Mouse (Mus musculus): ENCODE measurements around the gene Galp.
"Not testable (repeated sequence)": the region's sequence is repeated elsewhere in the genome, so short reads cannot be mapped to it uniquely, and the experiment has no call there.

Galp gene

GRCm38 (mm10) chr7:6174365-6174987 lies 22.4 kb upstream of the Galp start:
- not testable (repeated sequence) for DNase-seq (ENCODE audit: low spot score)

DNA sequence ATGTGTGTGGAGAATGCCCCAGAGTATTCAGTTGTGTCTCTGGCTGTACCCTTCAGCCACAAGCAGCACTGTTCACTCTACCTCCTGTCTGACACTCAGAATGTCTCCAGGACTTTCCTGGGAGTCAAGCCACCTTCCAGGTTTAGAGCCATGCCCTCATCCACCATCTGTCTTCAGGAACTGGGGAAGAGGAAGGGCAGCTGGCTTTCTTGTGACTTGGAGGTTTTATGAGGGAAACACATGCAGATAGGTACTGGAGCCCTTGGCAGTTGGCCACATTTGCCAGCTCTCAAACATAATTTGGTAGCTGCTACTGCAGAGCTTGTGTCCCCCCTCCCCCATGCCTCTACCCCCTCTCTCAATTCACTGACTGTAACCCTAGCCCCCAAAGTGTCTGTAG lies 17.9 kb upstream of the Galp start:
- DNase-seq (ENCODE audit: low spot score): no peak

GRCm38 (mm10) chr7:6182882-6183281 lies 14.0 kb upstream of the Galp start:
- DNase-seq (ENCODE audit: low spot score): no peak

DNA sequence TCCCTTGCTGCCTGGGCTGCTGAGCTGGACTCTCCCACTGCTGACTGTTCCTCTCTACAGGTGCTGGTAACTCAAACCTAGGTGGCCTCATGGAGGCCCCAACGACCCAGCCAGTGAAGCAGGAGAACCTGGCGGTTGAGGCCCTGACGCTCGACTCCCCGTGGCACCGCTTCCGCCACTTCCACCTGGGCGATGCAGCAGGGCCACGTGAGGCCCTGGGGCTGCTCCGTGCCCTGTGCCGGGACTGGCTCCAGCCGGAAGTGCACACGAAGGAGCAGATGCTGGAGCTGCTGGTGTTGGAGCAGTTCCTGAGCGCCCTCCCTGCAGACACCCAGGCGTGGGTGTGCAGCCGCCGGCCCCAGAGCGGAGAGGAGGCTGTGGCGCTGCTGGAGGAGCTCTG lies 13.1 kb upstream of the Galp start:
- DNase-seq (ENCODE audit: low spot score): no peak

DNA sequence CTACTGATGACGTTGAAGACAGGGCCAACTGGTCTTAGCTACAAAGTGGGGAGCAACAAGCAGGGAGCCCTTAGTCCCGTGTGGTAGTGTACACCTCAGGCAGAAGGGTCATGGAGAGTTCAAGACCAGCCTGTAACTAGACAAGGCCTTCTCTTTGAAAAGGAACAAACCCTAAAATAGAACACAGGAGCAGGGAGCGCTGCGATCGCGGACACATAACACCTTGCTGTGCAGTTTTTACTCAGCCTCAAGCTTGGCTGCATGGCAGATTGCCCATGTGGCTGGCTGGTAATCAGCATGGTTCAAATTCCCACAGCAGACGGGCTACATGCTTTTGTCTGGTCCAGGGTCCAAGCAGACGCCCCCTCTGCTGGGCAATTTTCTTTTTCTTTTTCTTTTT lies 12.4 kb upstream of the Galp start:
- no peak for DNase-seq (ENCODE audit: low spot score)

DNA sequence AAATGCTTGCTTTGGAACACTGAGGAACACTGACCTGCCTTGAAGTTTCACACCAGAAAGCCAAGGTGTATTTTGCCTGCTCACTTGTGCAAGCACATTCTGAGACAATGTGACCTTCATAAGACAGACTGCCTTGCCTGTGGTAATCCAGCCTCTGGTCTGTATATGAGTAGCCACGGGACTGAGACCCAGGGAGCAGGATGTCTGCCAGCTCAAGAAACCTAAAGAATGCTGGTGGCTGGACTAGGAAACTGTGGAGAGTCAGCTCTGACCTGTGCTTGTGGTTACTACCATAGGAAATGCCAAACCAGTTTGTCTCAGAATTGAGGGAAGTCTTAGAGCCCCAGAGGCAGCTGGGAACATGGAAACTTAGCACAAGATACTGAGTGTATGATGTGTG lies 11.5 kb upstream of the Galp start:
- no peak for DNase-seq (ENCODE audit: low spot score)

- DNase-seq (ENCODE audit: low spot score): no peak
Measured at GRCm38 (mm10) chr7:6186176-6186575, 10.7 kb upstream of the Galp start.

DNA sequence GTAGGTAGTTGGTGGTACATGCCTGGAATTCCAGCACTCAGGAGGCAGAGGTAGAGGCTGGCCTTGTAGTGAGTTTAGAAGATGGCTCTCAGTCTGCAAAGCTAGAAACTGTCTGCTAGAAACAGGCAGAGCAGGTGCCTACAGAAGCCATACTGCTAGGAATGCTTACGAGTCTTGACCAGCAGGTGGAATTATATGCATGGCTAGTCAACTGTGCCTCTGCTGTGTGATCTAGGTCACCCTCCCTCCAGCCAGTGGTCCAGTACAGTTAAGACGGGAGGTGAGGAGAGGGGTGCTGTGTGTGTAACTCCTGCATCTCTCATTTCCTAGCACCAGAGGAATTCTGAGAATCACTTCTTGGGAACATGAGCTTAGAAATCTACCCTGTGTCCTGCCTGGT lies 10.1 kb upstream of the Galp start:
- DNase-seq (ENCODE audit: low spot score): no peak

DNA sequence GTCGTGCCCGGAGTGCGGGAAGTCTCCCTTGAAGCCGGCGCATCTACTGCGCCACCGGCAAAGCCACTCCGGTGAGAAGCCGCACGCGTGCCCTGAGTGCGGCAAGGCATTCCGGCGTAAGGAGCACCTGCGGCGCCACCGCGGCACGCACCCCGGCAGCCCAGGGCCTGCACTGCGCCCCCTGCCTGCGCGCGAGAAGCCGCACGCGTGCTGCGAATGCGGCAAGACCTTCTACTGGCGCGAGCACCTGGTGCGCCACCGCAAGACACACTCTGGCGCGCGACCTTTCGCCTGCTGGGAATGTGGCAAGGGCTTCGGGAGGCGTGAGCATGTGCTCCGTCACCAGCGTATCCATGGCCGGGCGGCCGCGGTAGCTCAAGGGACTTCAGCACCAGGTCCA lies 7.3 kb upstream of the Galp start:
- DNase-seq (ENCODE audit: low spot score): no peak

GRCm38 (mm10) chr7:6191376-6191775 lies 5.5 kb upstream of the Galp start:
- no peak for DNase-seq (ENCODE audit: low spot score)

- peak; percentile 13 for DNase-seq (ENCODE audit: low spot score)
Measured at GRCm38 (mm10) chr7:6194129-6194528, 2.8 kb upstream of the Galp start.

- DNase-seq (ENCODE audit: low spot score): no peak
Measured at GRCm38 (mm10) chr7:6195777-6196176, 1.1 kb upstream of the Galp start.

DNA sequence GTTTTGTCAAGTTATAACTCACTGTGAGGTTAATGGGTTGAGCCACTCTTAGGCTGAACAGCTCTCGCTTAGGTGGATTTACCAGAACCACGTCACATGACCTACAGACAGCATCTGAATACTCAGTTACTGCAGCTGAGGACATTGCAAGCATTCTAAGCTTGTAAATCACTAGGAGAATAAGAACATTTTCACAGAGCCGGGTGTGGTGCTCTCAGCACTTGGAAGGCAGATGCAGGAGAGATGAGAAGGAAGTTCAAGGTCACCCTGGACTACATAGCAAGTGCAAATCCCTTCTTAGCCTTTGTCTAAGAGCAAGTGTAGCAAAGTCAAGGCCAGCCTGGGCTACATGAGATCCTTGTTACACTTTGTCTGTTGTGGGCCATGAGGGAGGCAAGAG lies 7.3 kb downstream of the Galp start:
- no peak for DNase-seq (ENCODE audit: low spot score)

DNA sequence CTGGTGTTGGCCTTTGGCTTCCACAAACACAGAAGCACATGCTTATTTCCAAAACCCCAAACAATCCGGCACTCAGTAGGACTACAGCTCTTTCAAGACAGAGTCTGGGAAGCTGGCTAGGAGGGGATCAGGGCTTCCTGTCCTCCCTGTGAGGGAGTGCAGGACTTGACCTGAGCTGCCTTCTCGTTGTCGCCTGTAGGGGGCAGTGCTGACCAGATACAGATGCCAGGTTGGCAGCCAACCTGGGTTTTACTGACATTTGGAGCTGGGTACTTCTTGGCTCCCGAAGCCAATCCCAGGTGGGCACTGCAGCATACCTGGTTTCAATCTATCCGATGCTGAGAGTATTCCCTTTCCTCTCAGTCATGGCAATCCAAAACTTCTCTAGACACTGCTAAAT lies 16.3 kb downstream of the Galp start:
- DNase-seq (ENCODE audit: low spot score): no peak

GRCm38 (mm10) chr7:6214691-6215090 lies 17.8 kb downstream of the Galp start:
- not testable (repeated sequence) for DNase-seq (ENCODE audit: low spot score)

DNA sequence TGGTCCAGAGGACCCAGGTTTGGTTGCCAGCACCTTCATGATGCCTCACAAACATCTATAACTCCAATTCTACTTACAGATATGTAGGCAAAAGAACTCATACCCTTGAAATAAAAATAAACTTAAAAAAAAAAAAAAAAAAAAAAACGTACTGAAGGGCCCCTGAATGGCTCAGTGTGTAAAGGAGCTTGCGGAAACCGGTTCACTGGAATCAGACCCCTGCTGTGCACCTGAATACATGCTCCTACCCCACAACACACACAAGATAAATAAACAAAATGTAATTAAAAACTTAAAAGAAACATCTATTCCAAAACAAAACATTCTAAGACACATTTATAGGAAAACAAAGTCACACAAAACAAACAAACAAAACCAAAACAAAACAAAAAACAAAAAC lies 23.3 kb downstream of the Galp start:
- no peak for DNase-seq (ENCODE audit: low spot score)

DNA sequence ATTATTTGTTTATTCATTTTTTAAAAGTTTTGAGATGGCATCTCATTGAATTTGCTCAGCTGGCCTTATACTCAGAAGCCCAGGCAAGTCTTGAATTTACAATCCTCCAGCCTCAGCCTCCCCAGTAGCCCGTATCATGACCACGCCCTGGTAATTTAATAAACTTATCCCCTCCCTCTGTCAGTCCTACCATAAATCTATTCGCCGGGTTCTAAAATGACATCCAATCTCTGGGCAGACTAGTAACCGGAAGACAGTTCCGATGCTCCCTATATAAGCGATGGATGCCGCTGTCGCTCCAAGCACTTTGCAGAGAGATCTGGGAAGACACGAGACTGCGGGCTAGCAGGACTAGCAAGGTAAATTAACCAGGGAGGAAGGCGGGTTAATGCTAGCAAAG lies 25.1 kb downstream of the Galp start, which contains the start of gene Zscan5b:
Gene Zscan5b, plus strand, starts transcription at position 301 of the 400 bp plus-strand sequence.
- DNase-seq (ENCODE audit: low spot score): no peak

GRCm38 (mm10) chr7:6228491-6228890 lies 31.6 kb downstream of the Galp start:
- not testable (repeated sequence) for DNase-seq (ENCODE audit: low spot score)

DNA sequence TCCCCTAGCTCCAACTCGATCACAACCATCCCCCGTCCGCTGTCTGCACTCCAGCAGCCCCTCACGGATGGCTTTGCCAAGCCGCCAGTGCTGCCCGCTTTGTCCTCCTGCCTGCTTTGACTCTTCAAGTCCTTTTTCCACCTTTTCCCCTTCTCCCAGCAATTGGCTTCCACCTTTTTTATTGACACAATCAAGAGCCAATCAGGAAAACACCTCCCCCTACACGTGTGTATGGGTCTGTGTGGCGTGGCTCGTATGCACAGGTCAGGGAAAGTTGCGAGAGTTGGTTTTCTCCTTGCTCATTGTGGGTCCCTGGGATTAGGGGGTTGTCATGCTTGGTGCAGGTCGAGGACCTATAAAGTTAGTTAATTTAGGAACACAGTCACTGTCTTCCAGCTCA lies 42.9 kb downstream of the Galp start:
- DNase-seq (ENCODE audit: low spot score): no peak

GRCm38 (mm10) chr7:6240841-6241425 lies 44.0 kb downstream of the Galp start:
- DNase-seq (ENCODE audit: low spot score): not testable (repeated sequence)

- no peak for DNase-seq (ENCODE audit: low spot score)
Measured at GRCm38 (mm10) chr7:6244361-6245292, 47.7 kb downstream of the Galp start.

DNA sequence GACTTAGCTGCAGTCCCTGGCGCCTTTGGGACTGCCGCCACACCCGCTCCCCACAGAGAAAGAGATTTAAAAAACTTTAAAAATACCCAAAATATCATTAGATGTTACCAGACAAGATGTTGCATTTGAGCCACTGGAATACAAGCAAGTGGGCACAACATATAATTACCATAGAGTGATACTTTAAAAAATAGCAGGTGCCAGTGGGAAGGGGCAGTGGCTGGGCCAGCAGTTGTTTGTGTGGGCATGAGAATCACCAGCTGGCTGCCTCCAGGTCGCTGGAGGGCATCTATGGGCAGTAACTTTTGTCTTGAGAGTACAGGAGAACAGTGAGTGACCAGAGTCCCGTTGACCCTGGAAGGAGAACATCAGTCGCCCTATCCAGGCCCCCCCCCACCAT lies 55.5 kb downstream of the Galp start, which contains the start of gene Epp13:
Gene Epp13, plus strand, starts transcription at position 301 of the 400 bp plus-strand sequence.
- DNase-seq (ENCODE audit: low spot score): no peak

GRCm38 (mm10) chr7:6254451-6254850 lies 57.6 kb downstream of the Galp start:
- no peak for DNase-seq (ENCODE audit: low spot score)
